Mouse (Mus musculus) heart, adult 2 months (tissue): ENCODE results near the gene Polr2a.

Experiments
- CTCF ChIP-seq: fragments of 200-600 bp; IDR thresholded peaks from 2 replicates; pipeline ENCODE4 v1.8.1; 2022; ENCODE audit warnings: antibody characterized with exemption, mild to moderate bottlenecking, moderate library complexity
- POLR2A ChIP-seq: fragments of 200-500 bp; IDR thresholded peaks from 2 replicates; pipeline ENCODE4 v1.6.1; 2011; ENCODE audit warnings: mild to moderate bottlenecking, low read depth, low read length, control low read depth; ENCODE audit not compliant: insufficient read depth

DNA sequence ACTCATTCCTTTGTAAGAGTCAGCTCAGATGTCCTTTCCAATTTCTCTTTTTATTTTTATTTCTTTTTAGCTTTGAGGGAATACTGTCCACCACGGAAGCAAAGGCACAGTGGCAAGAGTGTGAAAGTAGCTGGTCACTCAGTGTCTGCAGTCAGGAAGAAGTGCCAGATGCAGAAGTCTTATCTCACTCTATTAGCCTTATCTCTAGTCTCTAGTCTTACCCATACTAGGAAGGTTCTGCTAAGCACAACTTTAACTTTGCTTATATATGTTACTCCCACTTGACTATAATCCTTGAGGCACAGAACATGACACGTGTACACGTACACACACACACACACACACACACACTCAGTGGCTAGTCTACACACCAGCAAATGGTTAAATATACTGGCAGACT is 6.8 kb downstream of the Polr2a start:
- TF ChIP-seq CTCF = no peak
- TF ChIP-seq POLR2A = no peak
